Mouse (Mus musculus) forebrain, embryonic 12.5 days (tissue): ENCODE results near the gene Lat. TPM values are rescaled to one million over a fixed set of nuclear protein-coding genes. Genes with fewer than 3 reads are reported as not detected.
"Not testable (repeated sequence)": the region's sequence is repeated elsewhere in the genome, so short reads cannot be mapped to it uniquely, and the experiment has no call there.

Experiments
- ATAC-seq: fragments of 200-750 bp; cut with Nextera tagmentation; 2 replicates; pipeline ENCODE4 v1.8.0; 2017; ENCODE audit warnings: moderate TSS enrichment; ENCODE audit not compliant: low FRiP score
- H3K27ac ChIP-seq: fragments of 300-500 bp; sonication (generic); 2 replicates; pipeline ENCODE4 v1.5.1; 2016; ENCODE audit warnings: mild to moderate bottlenecking
- H3K27me3 ChIP-seq: fragments of 300-500 bp; sonication (generic); 2 replicates; pipeline ENCODE4 v1.6.1; 2016; ENCODE audit warnings: mild to moderate bottlenecking
- H3K36me3 ChIP-seq: fragments of 300-500 bp; sonication (generic); replicated peaks from 2 replicates; pipeline ENCODE4 v1.6.1; 2016; ENCODE audit warnings: mild to moderate bottlenecking
- H3K4me1 ChIP-seq: fragments of 300-500 bp; sonication (generic); 2 replicates; pipeline ENCODE4 v1.6.1; 2016
- H3K4me2 ChIP-seq: fragments of 300-500 bp; sonication (generic); 2 replicates; pipeline ENCODE4 v1.6.1; 2016; ENCODE audit warnings: mild to moderate bottlenecking, moderate library complexity
- H3K4me3 ChIP-seq: fragments of 300-500 bp; sonication (generic); replicated peaks from 2 replicates; pipeline ENCODE4 v1.5.1; 2016; ENCODE audit warnings: mild to moderate bottlenecking
- H3K9ac ChIP-seq: fragments of 300-500 bp; sonication (generic); 2 replicates; pipeline ENCODE4 v1.6.1; 2016; ENCODE audit warnings: mild to moderate bottlenecking
- H3K9me3 ChIP-seq: fragments of 300-500 bp; sonication (generic); 2 replicates; pipeline ENCODE4 v1.6.1; 2016
- WGBS: fragments of 180-500 bp; shearing (Covaris S2); methylation state at CpG from one replicate; pipeline ENCODE4 v1.1.7; 2016; 5-methylcytosine and 5-hydroxymethylcytosine counted together
- polyA plus RNA-seq: library from polyadenylated mRNA; unstranded; fragments of >200 nt; fragmentation: Nextera tagmentation; extraction: Ambion mirVana; gene quantifications from 2 replicates; pipeline ENCODE4 v1.2.1, GENCODE M21; 2016

Gene Lat
- polyA plus RNA-seq, 1 experiment from 2014 or later, result 1.9 TPM

DNA sequence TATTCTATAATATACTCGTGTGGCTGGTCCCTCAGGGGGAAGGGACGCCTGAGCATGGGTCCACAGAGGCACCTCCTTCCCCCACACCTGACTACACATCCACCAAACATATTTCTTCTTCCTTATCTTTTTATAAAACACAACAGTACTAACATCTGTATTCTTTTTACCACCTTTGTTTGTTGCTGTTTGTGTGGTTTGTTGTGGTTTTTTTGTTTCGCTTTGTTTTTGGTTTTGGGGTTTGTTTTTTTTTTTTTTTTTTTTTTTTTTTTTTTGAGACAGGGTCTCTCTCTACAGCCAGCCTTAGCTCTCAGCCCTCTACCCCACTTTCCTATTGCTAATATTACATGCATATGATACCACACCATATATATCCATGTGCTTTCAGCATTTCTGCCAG, 23.4 kb downstream of the Lat start:
- WGBS, result 46% methylated on average over 3 of the region's 3 CpGs
- H3K27ac ChIP-seq, result no peak overlapping the region
- no peak for ATAC-seq
- no peaks in the 10 kb centered on the region for H3K36me3 ChIP-seq
- H3K9me3 ChIP-seq, result no peaks in the 10 kb centered on the region
- H3K27me3 ChIP-seq, result no peaks in the 10 kb centered on the region; the same call in 1 of the 2 replicates
- H3K4me1 ChIP-seq, result no peaks in the 10 kb centered on the region; the same call in 1 of the 2 replicates
- H3K4me2 ChIP-seq, result no peak overlapping the region
- H3K9ac ChIP-seq, result no peak overlapping the region
- H3K4me3 ChIP-seq, result no peak overlapping the region

DNA sequence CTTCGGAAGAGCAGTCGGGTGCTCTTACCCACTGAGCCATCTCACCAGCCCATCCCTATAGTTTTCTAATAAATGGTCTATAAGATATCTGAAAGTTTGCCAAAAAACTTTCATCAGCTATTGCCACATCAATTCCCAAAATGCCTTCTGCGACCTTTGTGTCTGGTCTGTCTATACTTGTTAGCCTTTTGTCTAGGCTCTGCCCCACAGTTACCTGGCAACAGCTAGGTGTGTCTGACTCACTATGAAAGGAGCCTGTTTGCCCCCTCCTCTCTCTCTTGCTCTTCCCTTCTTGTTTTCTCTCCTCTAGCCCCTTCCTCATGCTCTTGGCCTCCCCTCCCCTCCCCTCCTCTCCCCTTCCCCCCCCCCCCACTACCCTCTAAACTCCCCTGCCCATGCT, 23.8 kb downstream of the Lat start:
- H3K27ac ChIP-seq, result no peak overlapping the region
- H3K36me3 ChIP-seq, result no peaks in the 10 kb centered on the region
- H3K4me3 ChIP-seq, result no peak overlapping the region
- no peaks in the 10 kb centered on the region for H3K9me3 ChIP-seq
- ATAC-seq, result no peak
- H3K4me1 ChIP-seq, result no peaks in the 10 kb centered on the region
- WGBS, result 80% methylated on average over 3 of the region's 3 CpGs
- no peak overlapping the region for H3K9ac ChIP-seq
- H3K4me2 ChIP-seq, result no peak overlapping the region
- H3K27me3 ChIP-seq, result no peaks in the 10 kb centered on the region; the same call in 1 of the 2 replicates

GRCm38 (mm10) chr7:126340896-126341295, 28.5 kb downstream of the Lat start:
- 66% methylated on average over 6 of the region's 6 CpGs for WGBS
- no peak overlapping the region for H3K9ac ChIP-seq
- no peaks in the 10 kb centered on the region for H3K4me1 ChIP-seq
- H3K9me3 ChIP-seq, result no peaks in the 10 kb centered on the region
- H3K4me3 ChIP-seq, result no peak overlapping the region
- H3K4me2 ChIP-seq, result no peak overlapping the region
- H3K27ac ChIP-seq, result no peak overlapping the region
- ATAC-seq, result no peak
- H3K27me3 ChIP-seq, result no peaks in the 10 kb centered on the region; the same call in 1 of the 2 replicates
- no peaks in the 10 kb centered on the region for H3K36me3 ChIP-seq

DNA sequence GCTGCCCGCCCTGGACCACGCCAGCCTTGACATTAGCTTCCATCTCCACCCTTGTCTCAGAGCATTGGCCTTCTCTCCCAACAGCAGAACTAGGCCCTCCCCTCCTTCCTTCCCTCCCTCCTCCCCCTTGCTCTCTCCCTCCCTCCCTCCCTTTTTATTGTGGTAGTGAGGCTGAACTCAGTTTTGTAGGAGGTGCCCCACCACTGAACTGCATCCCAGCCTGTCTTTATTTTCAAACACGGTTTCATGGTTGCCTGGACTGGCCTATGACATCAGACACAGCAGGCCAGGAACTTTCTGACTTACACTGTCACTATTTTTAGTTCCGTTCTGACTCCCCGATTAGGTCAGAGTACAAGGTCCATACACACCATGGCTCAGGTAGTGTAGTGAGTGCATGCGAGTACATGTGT, 29.2 kb downstream of the Lat start:
- ATAC-seq, result no peak
- Histone ChIP-seq H3K9me3 (no peaks in the 10 kb centered on the region), H3K27me3 (no peaks in the 10 kb centered on the region; the same call in 1 of the 2 replicates), H3K36me3 (no peaks in the 10 kb centered on the region), H3K4me3 (no peak overlapping the region), H3K4me2 (no peak overlapping the region), H3K27ac (no peak overlapping the region), H3K9ac (no peak overlapping the region), H3K4me1 (no peaks in the 10 kb centered on the region)
- 78% methylated on average over 6 of the region's 6 CpGs for WGBS

GRCm38 (mm10) chr7:126339521-126339971, 29.8 kb downstream of the Lat start:
- Histone ChIP-seq H3K36me3 (no peaks in the 10 kb centered on the region), H3K4me3 (no peak overlapping the region), H3K4me1 (no peaks in the 10 kb centered on the region), H3K27ac (no peak overlapping the region), H3K9me3 (no peaks in the 10 kb centered on the region), H3K4me2 (no peak overlapping the region), H3K27me3 (no peaks in the 10 kb centered on the region; the same call in 1 of the 2 replicates), H3K9ac (no peak overlapping the region)
- no peak for ATAC-seq
- 85% methylated on average over 8 of the region's 8 CpGs for WGBS

GRCm38 (mm10) chr7:126338906-126339305, 30.5 kb downstream of the Lat start:
- H3K9me3 ChIP-seq, result no peaks in the 10 kb centered on the region
- H3K4me2 ChIP-seq, result no peak overlapping the region
- H3K36me3 ChIP-seq, result no peaks in the 10 kb centered on the region
- ATAC-seq, result no peak
- H3K27me3 ChIP-seq, result no peaks in the 10 kb centered on the region; the same call in 1 of the 2 replicates
- H3K4me1 ChIP-seq, result no peaks in the 10 kb centered on the region
- WGBS, result 85% methylated on average over 8 of the region's 8 CpGs
- H3K4me3 ChIP-seq, result no peak overlapping the region
- no peak overlapping the region for H3K9ac ChIP-seq
- no peak overlapping the region for H3K27ac ChIP-seq

- Histone ChIP-seq H3K27ac (no peak overlapping the region), H3K4me2 (no peak overlapping the region), H3K36me3 (no peaks in the 10 kb centered on the region), H3K27me3 (no peaks in the 10 kb centered on the region), H3K4me3 (no peak overlapping the region), H3K9ac (no peak overlapping the region), H3K9me3 (no peaks in the 10 kb centered on the region), H3K4me1 (no peaks in the 10 kb centered on the region)
- WGBS, result 88% methylated on average over 1 of the region's 1 CpGs
- no peak for ATAC-seq
These were observed 33.8 kb downstream of the Lat start for GRCm38 (mm10) chr7:126335556-126335955.

GRCm38 (mm10) chr7:126332691-126333090, 36.7 kb downstream of the Lat start:
- Histone ChIP-seq H3K4me2 (no peak overlapping the region), H3K36me3 (no peaks in the 10 kb centered on the region), H3K27me3 (no peaks in the 10 kb centered on the region), H3K4me1 (no peaks in the 10 kb centered on the region), H3K27ac (no peak overlapping the region), H3K9me3 (no peaks in the 10 kb centered on the region), H3K4me3 (no peak overlapping the region), H3K9ac (no peak overlapping the region)
- no peak for ATAC-seq
- 81% methylated on average over 3 of the region's 3 CpGs for WGBS

DNA sequence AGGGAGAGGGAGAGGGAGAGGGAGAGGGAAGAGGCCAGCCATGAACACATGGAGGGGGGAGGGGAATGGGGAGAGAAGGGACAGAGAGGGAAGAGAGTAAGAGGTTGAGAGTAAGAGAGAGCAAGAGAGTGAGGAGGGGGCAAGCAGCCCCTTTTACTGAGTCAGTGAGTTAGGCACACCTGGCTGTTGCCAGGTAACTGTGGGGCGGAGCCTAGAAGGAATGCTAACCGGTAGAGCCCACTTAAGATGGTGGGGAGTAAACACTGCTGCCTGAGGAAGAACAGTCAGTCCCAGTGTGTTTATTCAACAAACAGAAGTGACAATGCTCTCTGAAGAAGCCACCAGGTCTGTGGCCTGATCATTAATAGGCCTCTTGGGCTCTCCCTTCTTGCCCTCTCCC, 38.7 kb downstream of the Lat start:
- Histone ChIP-seq H3K36me3 (no peaks in the 10 kb centered on the region), H3K27me3 (no peaks in the 10 kb centered on the region), H3K27ac (no peak overlapping the region), H3K4me2 (no peak overlapping the region), H3K4me3 (no peak overlapping the region), H3K9me3 (no peaks in the 10 kb centered on the region), H3K4me1 (no peaks in the 10 kb centered on the region), H3K9ac (no peak overlapping the region)
- no peak for ATAC-seq
- WGBS, result 73% methylated on average over 2 of the region's 2 CpGs

GRCm38 (mm10) chr7:126329907-126330645, 39.3 kb downstream of the Lat start:
- Histone ChIP-seq H3K4me2 (no peak overlapping the region), H3K27ac (no peak overlapping the region), H3K4me3 (no peak overlapping the region), H3K9me3 (no peaks in the 10 kb centered on the region), H3K4me1 (0 out of 2 replicates have a peak, but pooled peaks cover 3% of the 10 kb centered on the region), H3K9ac (no peak overlapping the region), H3K36me3 (no peaks in the 10 kb centered on the region), H3K27me3 (peaks cover 3% of the 10 kb centered on the region)
- WGBS, result 91% methylated on average over 9 of the region's 9 CpGs
- ATAC-seq, result no peak

- not testable (repeated sequence) for H3K9me3 ChIP-seq
These were observed 40.5 kb downstream of the Lat start for GRCm38 (mm10) chr7:126328848-126329247.

GRCm38 (mm10) chr7:126325576-126326273, 43.6 kb downstream of the Lat start:
- H3K9ac ChIP-seq, H3K9me3 ChIP-seq, H3K4me1 ChIP-seq, H3K36me3 ChIP-seq, H3K4me3 ChIP-seq, ATAC-seq, H3K27ac ChIP-seq, H3K4me2 ChIP-seq: not testable (repeated sequence)
- WGBS, result 19% methylated on average over 9 of the region's 9 CpGs
- peaks cover 12% of the 10 kb centered on the region for H3K27me3 ChIP-seq

More at GRCm38 (mm10) chr7:126328848-126329247, 40.5 kb downstream of the Lat start:
- H3K9ac ChIP-seq, H3K4me1 ChIP-seq, H3K4me2 ChIP-seq, H3K4me3 ChIP-seq, ATAC-seq, H3K27ac ChIP-seq, H3K36me3 ChIP-seq: not testable (repeated sequence)
- 86% methylated on average over 5 of the region's 6 CpGs for WGBS
- peaks cover 12% of the 10 kb centered on the region for H3K27me3 ChIP-seq
